Mouse (Mus musculus) layer of hippocampus, adult 2 months (tissue): ENCODE data around the gene Rabl6. TPM values are rescaled to one million over a fixed set of nuclear protein-coding genes. Genes with fewer than 3 reads are reported as not detected.

Experiments
- DNase-seq, 2 experiments: peaks; one replicate each; pipeline ENCODE4 v3.0.0; 2022; ENCODE audit warnings: low spot score in 2 of 2
- H3K27ac ChIP-seq: fragments of 200-600 bp; 2 replicates; pipeline ENCODE4 v1.8.1; 2022
- H3K4me3 ChIP-seq: fragments of 200-600 bp; 2 replicates; pipeline ENCODE4 v1.8.1; 2022; ENCODE audit warnings: mild to moderate bottlenecking
- CTCF ChIP-seq: fragments of 200-600 bp; conservative IDR thresholded peaks from 2 replicates; pipeline ENCODE4 v1.8.1; 2022; ENCODE audit warnings: antibody characterized with exemption, mild to moderate bottlenecking, moderate library complexity
- total RNA-seq, 2 experiments: library from RNA; stranded (reverse); gene quantifications; 2 replicates each; pipeline ENCODE4 v1.2.3; 2021

The Rabl6 gene
- total RNA-seq, 2 experiments from 2014 or later, result 149 to 151 TPM

GRCm38 (mm10) chr2:25576965-25577891 lies 31.1 kb downstream of the Rabl6 start:
- no peak for TF ChIP-seq CTCF
- H3K4me3 ChIP-seq, result no peak overlapping the region
- peak overlapping the region; percentile 93 for H3K27ac ChIP-seq
- no peak for DNase-seq

GRCm38 (mm10) chr2:25576028-25576850 lies 32.1 kb downstream of the Rabl6 start:
- Histone ChIP-seq H3K27ac (peak overlapping the region; percentile 93), H3K4me3 (no peak overlapping the region)
- no peak for TF ChIP-seq CTCF
- peak in 1 of 2 experiments; percentile 27 for DNase-seq

GRCm38 (mm10) chr2:25575432-25576027 lies 32.8 kb downstream of the Rabl6 start:
- DNase-seq, result peak; percentile 29 to 37
- TF ChIP-seq CTCF, result no peak
- Histone ChIP-seq H3K4me3 (peak overlapping the region; percentile 60), H3K27ac (peak overlapping the region; percentile 93)

- H3K27ac ChIP-seq, result peak within 1 kb of the TSS; percentile 93
- H3K4me3 ChIP-seq, result peak within 1 kb of the TSS; percentile 60
- peak; percentile 94 to 97 for DNase-seq
- no peak for TF ChIP-seq CTCF
Observed at GRCm38 (mm10) chr2:25574579-25575431, 33.5 kb downstream of the Rabl6 start, which contains the start of the genes Mamdc4 and Phpt1. Gene Mamdc4 (minus strand): TSS chr2:25574845. Gene Phpt1 (minus strand): TSS chr2:25575224.

GRCm38 (mm10) chr2:25574136-25574535 lies 34.2 kb downstream of the Rabl6 start:
- TF ChIP-seq CTCF, result peak; percentile 28
- DNase-seq, result no peak
- H3K27ac ChIP-seq, result peak overlapping the region; percentile 93

GRCm38 (mm10) chr2:25573068-25573467 lies 35.3 kb downstream of the Rabl6 start:
- Histone ChIP-seq H3K27ac (no peak overlapping the region), H3K4me3 (no peak overlapping the region)
- DNase-seq, result no peak
- no peak for TF ChIP-seq CTCF

More at GRCm38 (mm10) chr2:25574136-25574535, 34.2 kb downstream of the Rabl6 start:
- peak overlapping the region; percentile 60 for H3K4me3 ChIP-seq

- DNase-seq, result no peak
- H3K4me3 ChIP-seq, result no peak overlapping the region
- no peak for TF ChIP-seq CTCF
Observed at GRCm38 (mm10) chr2:25571221-25571620, 37.1 kb downstream of the Rabl6 start.

GRCm38 (mm10) chr2:25569323-25569722 lies 39.0 kb downstream of the Rabl6 start:
- Histone ChIP-seq H3K27ac (no peak overlapping the region), H3K4me3 (no peak overlapping the region)
- DNase-seq, result no peak
- TF ChIP-seq CTCF, result no peak

More at GRCm38 (mm10) chr2:25571221-25571620, 37.1 kb downstream of the Rabl6 start:
- H3K27ac ChIP-seq, result no peak overlapping the region

- no peak for TF ChIP-seq CTCF
- no peak overlapping the region for H3K27ac ChIP-seq
- DNase-seq, result no peak
- H3K4me3 ChIP-seq, result no peak overlapping the region
Observed at GRCm38 (mm10) chr2:25568473-25569019, 39.8 kb downstream of the Rabl6 start.

GRCm38 (mm10) chr2:25566558-25566957 lies 41.8 kb downstream of the Rabl6 start:
- Histone ChIP-seq H3K27ac (no peak overlapping the region), H3K4me3 (no peak overlapping the region)
- DNase-seq, result no peak
- peak; percentile 44 for TF ChIP-seq CTCF

GRCm38 (mm10) chr2:25565741-25566140 lies 42.6 kb downstream of the Rabl6 start:
- Histone ChIP-seq H3K27ac (no peak overlapping the region), H3K4me3 (no peak overlapping the region)
- no peak for TF ChIP-seq CTCF
- no peak for DNase-seq
